Mouse (Mus musculus) c-Kit-negative CD71-positive TER-119-positive erythroid progenitor cells, embryonic 14.5 days (primary cell): ENCODE results near the gene Ptpru.

Experiments
- DNase-seq: peaks from one replicate; pipeline ENCODE4 v3.0.0-alpha.2; 2013; ENCODE audit warnings: low read depth, low spot score

Gene Ptpru

GRCm38 (mm10) chr4:131786800-131787199, 51.3 kb downstream of the Ptpru start:
- no peak for DNase-seq

DNA sequence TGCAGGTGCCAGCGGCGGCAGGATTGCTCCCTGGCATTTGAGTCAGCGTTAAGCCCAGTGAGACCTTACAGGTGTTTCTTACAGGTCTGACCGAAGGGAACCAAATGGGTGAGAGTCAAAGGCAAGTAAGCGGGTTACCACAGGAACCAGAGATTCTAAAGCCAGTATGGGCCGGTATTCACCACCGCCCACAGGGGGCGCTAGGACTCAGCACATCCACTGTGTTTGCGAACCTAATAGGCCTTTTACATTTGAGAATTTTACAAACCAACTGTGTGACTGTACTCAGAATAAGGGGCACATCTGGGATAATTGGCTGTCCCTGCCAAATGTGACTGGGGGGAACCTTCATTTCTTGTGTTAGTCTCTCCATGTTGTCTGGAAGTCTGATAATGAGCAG, 54.1 kb downstream of the Ptpru start:
- DNase-seq = peak; percentile 28

DNA sequence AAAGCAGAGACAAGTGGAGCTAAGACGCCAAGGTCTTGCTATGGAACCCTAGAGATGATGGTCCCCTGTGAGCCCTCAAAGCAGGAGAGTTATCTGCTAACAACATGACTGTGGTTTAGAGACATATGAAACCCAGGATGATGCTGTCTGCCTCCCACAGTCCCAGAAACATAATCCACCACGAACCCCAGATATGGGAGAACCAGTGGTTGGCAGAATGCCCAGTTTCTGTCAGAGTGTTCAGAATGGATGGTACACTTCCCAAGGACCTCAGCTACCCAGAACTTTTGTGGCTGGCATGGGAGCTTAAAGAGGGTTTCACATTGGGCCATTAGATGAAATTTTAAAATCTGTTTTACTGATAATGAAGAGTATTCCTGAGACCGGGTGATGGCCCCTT, 57.1 kb downstream of the Ptpru start:
- DNase-seq = no peak

GRCm38 (mm10) chr4:131778616-131779275, 59.3 kb downstream of the Ptpru start:
- DNase-seq = no peak

- no peak for DNase-seq
Measured at GRCm38 (mm10) chr4:131771384-131771783, 66.7 kb downstream of the Ptpru start.

DNA sequence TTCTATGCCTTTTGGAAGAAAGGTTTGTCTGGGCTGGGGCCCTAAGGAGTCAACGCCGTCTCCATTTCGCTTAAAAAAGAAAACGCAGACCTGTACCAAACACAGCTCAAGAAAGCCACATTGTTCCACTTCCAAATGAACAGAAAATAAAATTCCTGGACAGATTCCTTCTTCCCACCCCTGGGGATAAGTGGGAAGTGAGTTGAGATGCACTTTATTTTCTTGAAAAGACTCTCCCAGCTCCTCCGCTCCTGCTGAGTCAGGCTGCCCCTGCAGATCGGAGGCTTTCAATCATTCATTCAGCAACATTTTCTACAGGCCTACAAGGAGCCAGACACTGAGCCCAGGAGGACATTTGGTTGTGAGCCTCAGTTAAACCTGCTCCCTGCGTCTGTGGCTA, 74.2 kb downstream of the Ptpru start:
- no peak for DNase-seq

DNA sequence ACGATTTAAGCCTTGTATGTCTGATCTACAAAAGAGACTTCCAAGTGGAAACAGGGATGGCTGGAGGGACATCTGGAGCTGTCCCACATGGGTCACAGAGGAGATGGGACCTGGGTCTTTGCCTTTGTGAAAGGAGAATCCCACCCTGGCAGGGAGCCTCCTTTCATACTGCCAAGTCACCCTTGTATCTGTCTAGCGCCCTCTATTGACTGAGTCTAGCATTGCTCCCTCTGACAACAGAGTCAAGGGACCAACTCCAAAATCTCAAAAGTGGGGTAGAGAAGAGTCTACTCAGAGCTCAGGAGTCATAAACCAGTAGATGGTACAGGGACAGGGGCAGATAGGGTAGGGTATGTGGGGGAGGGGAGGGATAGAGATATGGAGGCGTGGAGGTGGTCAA, 74.6 kb downstream of the Ptpru start:
- no peak for DNase-seq

GRCm38 (mm10) chr4:131762211-131762784, 75.8 kb downstream of the Ptpru start:
- no peak for DNase-seq

GRCm38 (mm10) chr4:131752204-131752837, 85.8 kb downstream of the Ptpru start:
- no peak for DNase-seq

GRCm38 (mm10) chr4:131751561-131751960, 86.5 kb downstream of the Ptpru start:
- no peak for DNase-seq

- DNase-seq = no peak
Measured at GRCm38 (mm10) chr4:131749802-131750201, 88.3 kb downstream of the Ptpru start.

DNA sequence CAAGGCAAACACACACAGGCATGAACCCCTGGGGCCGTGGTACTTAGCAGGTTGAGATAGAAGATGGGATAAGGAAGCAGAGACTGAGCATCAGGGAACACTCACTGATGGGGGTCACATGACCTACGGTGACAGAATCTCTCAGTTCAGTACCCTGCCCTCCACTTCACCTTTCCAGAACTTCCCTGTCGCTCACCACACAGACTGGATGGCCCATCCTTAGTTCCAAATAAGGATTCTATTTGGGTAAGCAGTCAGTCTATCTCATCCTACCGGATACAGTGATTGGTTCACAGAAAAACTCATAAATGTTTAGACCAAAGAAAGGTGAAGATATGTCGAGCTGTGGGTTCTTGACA, 93.4 kb downstream of the Ptpru start:
- DNase-seq = no peak

DNA sequence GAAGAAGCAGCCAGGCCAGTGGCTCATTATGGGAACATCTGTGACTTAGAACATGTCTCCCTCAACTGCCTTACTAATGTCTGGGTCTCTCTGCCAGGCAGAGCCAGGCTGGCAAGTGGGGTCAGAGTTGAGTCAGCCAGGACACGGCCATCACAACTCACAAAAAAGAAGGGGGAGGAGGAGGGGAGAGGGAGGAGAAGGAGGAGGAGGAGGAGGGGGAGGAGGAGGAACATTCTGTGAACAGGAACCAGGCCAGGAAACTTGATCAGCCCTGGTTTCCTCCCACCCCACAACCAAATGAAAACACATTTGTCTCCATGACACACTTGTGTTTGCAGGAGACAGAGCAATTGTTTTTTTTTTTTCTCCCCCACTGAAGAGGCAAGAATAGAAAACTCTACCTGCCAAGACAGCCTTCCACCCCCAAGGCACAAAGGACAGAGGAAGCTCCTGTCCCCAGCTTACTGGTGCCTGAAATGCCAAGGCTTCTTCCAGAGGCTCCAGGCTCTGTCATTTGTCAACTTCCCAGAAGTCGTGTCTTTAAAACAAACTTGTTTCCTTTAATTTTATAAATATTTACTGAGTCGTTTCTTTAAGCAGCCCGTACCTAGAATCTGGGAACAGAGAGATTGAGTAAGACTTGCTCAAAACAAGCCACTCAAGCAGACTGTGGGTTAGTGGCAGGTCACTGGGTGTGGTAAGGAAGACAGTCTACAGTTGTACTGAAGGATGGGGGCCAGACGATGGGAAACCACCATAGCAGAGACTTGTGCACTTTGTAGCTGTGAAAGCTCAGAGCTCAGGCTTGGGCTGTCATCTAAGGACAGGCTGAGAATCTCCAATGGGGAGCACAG, 94.0 kb downstream of the Ptpru start:
- DNase-seq = no peak

- DNase-seq = no peak
Measured at GRCm38 (mm10) chr4:131743031-131743430, 95.1 kb downstream of the Ptpru start.

DNA sequence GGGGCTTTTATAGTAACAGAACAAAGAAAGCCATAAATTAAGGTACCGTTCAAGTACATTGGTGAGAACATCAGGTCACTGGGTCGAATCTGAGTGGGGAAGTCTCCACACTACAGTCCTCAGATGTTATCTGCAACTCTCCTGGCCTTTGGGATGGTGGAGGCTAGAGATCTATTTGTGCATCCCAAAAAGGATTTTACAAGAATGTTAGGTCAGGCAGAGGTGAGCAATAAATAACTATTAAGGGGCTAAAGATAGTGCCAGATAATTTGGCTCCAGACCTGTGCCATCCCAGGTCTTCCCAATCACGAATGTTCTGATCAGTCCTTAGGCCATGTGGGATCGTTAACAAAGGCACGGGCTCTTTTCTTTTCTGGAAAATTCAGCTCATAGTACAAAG, 97.5 kb downstream of the Ptpru start:
- no peak for DNase-seq

DNA sequence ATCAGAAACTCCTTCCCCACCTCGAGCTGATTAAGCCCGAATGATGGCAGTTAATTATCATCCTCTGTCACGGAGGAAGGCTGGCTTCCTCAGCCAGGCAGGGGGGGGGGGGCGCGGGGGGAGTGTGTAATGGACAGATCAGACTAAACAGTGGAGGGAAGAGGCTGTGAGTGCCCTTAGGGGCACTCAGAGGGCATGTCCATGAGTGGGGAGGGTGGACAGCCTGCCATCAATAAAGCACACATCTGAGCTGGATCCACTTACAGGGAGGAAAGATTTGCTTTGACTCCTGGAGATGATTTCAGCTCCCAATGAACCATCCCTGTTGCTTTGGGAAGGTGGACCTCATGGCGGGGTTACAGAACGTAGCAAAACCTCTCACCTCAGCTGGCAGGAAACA, 109.5 kb downstream of the Ptpru start:
- DNase-seq = no peak

DNA sequence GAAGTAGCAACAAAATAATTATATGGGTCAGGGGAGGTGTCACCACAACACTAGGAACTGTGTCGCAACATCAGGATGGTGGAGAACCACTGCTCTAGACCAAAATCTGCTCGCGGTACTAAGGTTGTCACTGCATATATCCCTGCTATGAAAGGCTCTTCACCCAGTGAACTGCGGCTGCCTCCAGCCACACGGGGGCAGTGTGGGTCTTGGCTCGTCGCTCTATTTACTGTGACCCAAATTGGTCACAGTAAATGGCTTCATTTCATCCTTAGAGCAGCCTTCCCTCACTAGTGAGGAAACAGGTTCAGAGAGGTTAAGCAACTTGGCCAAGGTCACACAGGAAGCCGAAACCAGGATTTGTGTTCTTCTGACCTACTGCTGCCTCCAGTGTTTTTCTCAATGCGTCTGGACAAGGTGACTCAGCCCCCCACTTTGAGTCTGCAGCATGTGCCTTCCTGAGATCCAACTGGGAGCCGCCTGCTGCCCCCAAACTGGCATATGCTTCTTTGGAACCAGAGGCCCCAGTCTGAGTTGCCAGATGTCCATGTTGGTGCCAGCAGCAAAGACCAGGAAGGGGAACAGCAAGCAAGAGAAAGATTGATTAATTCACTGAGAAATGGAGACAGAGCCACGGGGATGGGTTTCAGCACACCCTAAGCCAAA, 114.5 kb downstream of the Ptpru start:
- peak; percentile 3 for DNase-seq

- DNase-seq = no peak
Measured at GRCm38 (mm10) chr4:131722121-131722841, 115.8 kb downstream of the Ptpru start.

DNA sequence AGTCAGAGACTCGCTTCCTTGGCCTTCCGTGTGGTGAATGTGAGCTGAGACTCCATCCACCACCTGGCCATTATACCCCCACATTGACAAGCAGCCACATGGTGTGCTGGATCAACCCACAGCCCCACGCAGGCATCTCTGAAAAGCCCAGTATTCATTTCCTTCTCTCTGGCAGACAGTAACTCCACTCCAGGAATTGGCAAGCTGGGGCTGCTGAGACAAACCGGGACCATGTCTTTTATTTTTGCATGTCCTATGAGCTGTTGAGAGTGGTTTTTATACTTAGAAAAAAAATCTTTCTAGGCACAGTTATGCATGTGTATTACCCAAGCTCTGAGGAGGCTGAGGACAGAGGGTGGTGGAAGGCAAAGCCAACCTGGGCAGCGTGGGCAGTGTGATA, 118.9 kb downstream of the Ptpru start:
- no peak for DNase-seq
